Mouse (Mus musculus): ENCODE data around the gene Tedc2.

DNA sequence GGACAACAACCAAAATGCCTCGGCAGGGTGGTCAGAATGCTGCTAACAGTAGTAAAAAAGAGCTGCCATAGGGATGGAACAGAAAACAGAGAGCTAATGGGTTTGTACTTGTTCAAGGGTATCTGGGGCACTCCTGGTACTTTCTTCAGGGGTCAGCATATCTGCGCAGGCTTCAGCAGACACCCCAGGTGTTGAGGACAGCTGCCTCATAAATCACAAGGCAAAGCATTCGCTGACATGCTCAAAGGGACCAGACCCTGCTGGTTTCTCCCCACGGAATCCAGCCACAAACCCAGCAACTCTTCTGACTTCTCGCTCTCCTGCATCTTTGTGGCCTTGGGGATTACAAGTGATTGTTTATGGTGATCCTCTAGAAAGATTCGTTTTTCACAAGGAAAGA is 2.0 kb upstream of the Tedc2 start:
- TF ChIP-seq NELFE (IDR thresholded peaks at IDR 0.05; ENCODE audit: low read depth, low read length) (no peak), CTCF (conservative IDR thresholded peaks at IDR 0.05 in 1 of 2, IDR thresholded peaks at IDR 0.05 in 1 of 2; ENCODE audit: low read depth in 2 of 2, low read length in 2 of 2) (no peak), USF1 (IDR thresholded peaks at IDR 0.05; ENCODE audit: low read depth, low read length) (no peak), EP300 (IDR thresholded peaks at IDR 0.05; ENCODE audit: low read length) (no peak), ZMIZ1 (IDR thresholded peaks at IDR 0.05; ENCODE audit: low read depth, low read length) (no peak)

Measured in CH12.LX (cell line).